Mouse (Mus musculus): ENCODE measurements around the gene Umad1. TPM values are rescaled to one million over a fixed set of nuclear protein-coding genes. Genes with fewer than 3 reads are reported as not detected.

Umad1 gene
- total and polyA plus RNA-seq, 3 experiments = 7.6 to 17.5 (median 10.0) TPM

GRCm38 (mm10) chr6:8421959-8422581, 163.0 kb downstream of the Umad1 start:
- Histone ChIP-seq H3K4me1 (ENCODE audit: control insufficient read depth in 1 of 2, insufficient read depth in 2 of 2) (peaks cover 9 to 36% of the 10 kb centered on the region in 2 experiments; a peak in 3 of 4 replicates), H3K79me2 (replicated peaks; ENCODE audit: control insufficient read depth, extremely low read depth, insufficient read depth, poor library complexity, severe bottlenecking) (no peaks in the 10 kb centered on the region), H3K4me3 (replicated peaks in 1 of 3; ENCODE audit: low read depth in 2 of 3, low read length in 2 of 3, poor library complexity in 1 of 3) (no peak overlapping the region), H3K4me2 (ENCODE audit: insufficient read depth, low read depth, poor library complexity, severe bottlenecking) (no peak overlapping the region; the same call in 1 of the 2 replicates), H3K9me3 (replicated peaks; ENCODE audit: low read length) (no peaks in the 10 kb centered on the region), H3K9ac (ENCODE audit: insufficient read depth, low read depth) (no peak overlapping the region), H3K36me3 (replicated peaks in 1 of 2; ENCODE audit: control insufficient read depth in 1 of 2, insufficient read depth in 1 of 2, low read length in 1 of 2) (peaks cover 0 to 2% of the 10 kb centered on the region in 2 experiments), H3K27ac (ENCODE audit: insufficient read depth, low read depth) (no peak overlapping the region), H3K27me3 (replicated peaks) (no peaks in the 10 kb centered on the region)
- in situ Hi-C loops (cut with MboI; ENCODE audit: low pct_ligation_motif_present, low pct_unique_long_range_greater_than_20kb, low sequenced_read_pairs) = no loop called here
- DNase-seq (ENCODE audit: extremely low read depth) = no peak
- TF ChIP-seq PAX5 (IDR thresholded peaks at IDR 0.05; ENCODE audit: low read length) = no peak
- TF ChIP-seq ZNF384 (IDR thresholded peaks at IDR 0.05; ENCODE audit: low read depth, low read length) = peak; percentile 72
- TF ChIP-seq HCFC1 (IDR thresholded peaks at IDR 0.05; ENCODE audit: low read depth, low read length) = no peak
- TF ChIP-seq EP300 (IDR thresholded peaks at IDR 0.05; ENCODE audit: low read length) = no peak
- no peak for TF ChIP-seq USF1 (IDR thresholded peaks at IDR 0.05; ENCODE audit: low read depth, low read length)
- dilution Hi-C loops (cut with MboI; ENCODE audit: extremely low pct_ligation_motif_present, extremely low pct_unique_long_range_greater_than_20kb, low sequenced_read_pairs) = no loop called here

GRCm38 (mm10) chr6:8423142-8423541, 164.1 kb downstream of the Umad1 start:
- no peak overlapping the region for H3K4me3 ChIP-seq (replicated peaks in 1 of 3; ENCODE audit: low read depth in 2 of 3, low read length in 2 of 3, poor library complexity in 1 of 3)
- no peaks in the 10 kb centered on the region for H3K79me2 ChIP-seq (replicated peaks; ENCODE audit: control insufficient read depth, extremely low read depth, insufficient read depth, poor library complexity, severe bottlenecking)
- H3K27me3 ChIP-seq (replicated peaks) = no peaks in the 10 kb centered on the region
- no peak overlapping the region for H3K9ac ChIP-seq (ENCODE audit: insufficient read depth, low read depth)
- dilution Hi-C loops (cut with MboI; ENCODE audit: extremely low pct_ligation_motif_present, extremely low pct_unique_long_range_greater_than_20kb, low sequenced_read_pairs) (no loop called here), in situ Hi-C loops (cut with MboI; ENCODE audit: low pct_ligation_motif_present, low pct_unique_long_range_greater_than_20kb, low sequenced_read_pairs) (no loop called here)
- H3K27ac ChIP-seq (ENCODE audit: insufficient read depth, low read depth) = no peak overlapping the region
- TF ChIP-seq ZKSCAN1 (IDR thresholded peaks at IDR 0.05; ENCODE audit: borderline replicate concordance, low read depth, low read length) = no peak
- TF ChIP-seq MAZ (IDR thresholded peaks at IDR 0.05; ENCODE audit: low read depth, low read length) = no peak
- TF ChIP-seq CHD1 (IDR thresholded peaks at IDR 0.05; ENCODE audit: low read depth, low read length) = no peak
- no peak for TF ChIP-seq TCF12 (IDR thresholded peaks at IDR 0.05; ENCODE audit: low read depth, low read length)
- no peak for TF ChIP-seq KAT2A (IDR thresholded peaks at IDR 0.05; ENCODE audit: insufficient replicate concordance, low read length)
- no peak for TF ChIP-seq SMC3 (IDR thresholded peaks at IDR 0.05; ENCODE audit: low read depth, low read length)
- TF ChIP-seq CHD2 (IDR thresholded peaks at IDR 0.05; ENCODE audit: low read length) = no peak
- no peak for TF ChIP-seq ZMIZ1 (IDR thresholded peaks at IDR 0.05; ENCODE audit: low read depth, low read length)
- TF ChIP-seq ETS1 (conservative IDR thresholded peaks at IDR 0.05; ENCODE audit: low read depth, low read length) = no peak
- DNase-seq (ENCODE audit: extremely low read depth) = no peak
- peaks cover 0 to 2% of the 10 kb centered on the region in 2 experiments for H3K36me3 ChIP-seq (replicated peaks in 1 of 2; ENCODE audit: control insufficient read depth in 1 of 2, insufficient read depth in 1 of 2, low read length in 1 of 2)
- H3K4me1 ChIP-seq (ENCODE audit: control insufficient read depth in 1 of 2, insufficient read depth in 2 of 2) = peaks cover 12 to 43% of the 10 kb centered on the region in 2 experiments; a peak in 3 of 4 replicates
- no peaks in the 10 kb centered on the region for H3K9me3 ChIP-seq (replicated peaks; ENCODE audit: low read length)
- no peak overlapping the region for H3K4me2 ChIP-seq (ENCODE audit: insufficient read depth, low read depth, poor library complexity, severe bottlenecking)

Measured in CH12.LX (cell line).